Mouse (Mus musculus) kidney, embryonic 14.5 days (tissue): Measurements from ENCODE around the gene Dnah10. TPM values are rescaled to one million over a fixed set of nuclear protein-coding genes. Genes with fewer than 3 reads are reported as not detected.

Experiments used
- ATAC-seq: fragments of 200-750 bp; cut with Nextera tagmentation; 2 replicates; pipeline ENCODE4 v1.8.0; 2017; ENCODE audit warnings: moderate number of reproducible peaks, mild to moderate bottlenecking, moderate TSS enrichment, moderate library complexity; ENCODE audit not compliant: low FRiP score, low TSS enrichment
- H3K27ac ChIP-seq: fragments of 300-500 bp; sonication (generic); 2 replicates; pipeline ENCODE4 v1.5.1; 2014; ENCODE audit warnings: low read depth, mild to moderate bottlenecking, low read length, moderate library complexity, mixed read lengths
- H3K27me3 ChIP-seq: fragments of 300-500 bp; sonication (generic); 2 replicates; pipeline ENCODE4 v1.6.1; 2014; ENCODE audit warnings: mild to moderate bottlenecking, low read length; ENCODE audit not compliant: control insufficient read depth, insufficient read depth
- H3K36me3 ChIP-seq: fragments of 300-500 bp; sonication (generic); 2 replicates; pipeline ENCODE4 v1.6.1; 2014; ENCODE audit warnings: low read length, mixed read lengths; ENCODE audit not compliant: control insufficient read depth, insufficient read depth
- H3K4me1 ChIP-seq: fragments of 300-500 bp; sonication (generic); 2 replicates; pipeline ENCODE4 v1.6.1; 2014; ENCODE audit warnings: low read length, mixed read lengths; ENCODE audit not compliant: control insufficient read depth, insufficient read depth
- H3K4me2 ChIP-seq: fragments of 300-500 bp; sonication (generic); replicated peaks from 2 replicates; pipeline ENCODE4 v1.6.1; 2014; ENCODE audit warnings: low read depth, mild to moderate bottlenecking, low read length
- H3K4me3 ChIP-seq: fragments of 300-500 bp; sonication (generic); 2 replicates; pipeline ENCODE4 v1.5.1; 2014; ENCODE audit warnings: mild to moderate bottlenecking, low read length
- H3K9ac ChIP-seq: fragments of 300-500 bp; sonication (generic); 2 replicates; pipeline ENCODE4 v1.6.1; 2014; ENCODE audit warnings: low read depth, mild to moderate bottlenecking, low read length, moderate library complexity
- H3K9me3 ChIP-seq: fragments of 300-500 bp; sonication (generic); 2 replicates; pipeline ENCODE4 v1.6.1; 2016; ENCODE audit warnings: low read length; ENCODE audit not compliant: control insufficient read depth
- WGBS: fragments of 180-500 bp; shearing (Covaris S2); extraction: QIAGEN DNeasy Blood & Tissue Kit; methylation state at CpG from one replicate; pipeline ENCODE4 v1.1.7; 2014; 5-methylcytosine and 5-hydroxymethylcytosine counted together
- polyA plus RNA-seq: library from polyadenylated mRNA; unstranded; fragments of >200 nt; fragmentation: Nextera tagmentation; extraction: Ambion mirVana; gene quantifications from 2 replicates; pipeline ENCODE4 v1.2.1, GENCODE M21; 2014

Gene Dnah10
- polyA plus RNA-seq, 1 experiment from 2014 or later = 0.14 TPM

GRCm38 (mm10) chr5:124779926-124780325 is 55.0 kb downstream of the Dnah10 start:
- 92% methylated on average over 7 of the region's 7 CpGs for WGBS

GRCm38 (mm10) chr5:124781696-124782095 is 56.8 kb downstream of the Dnah10 start:
- Histone ChIP-seq H3K27ac (no peak overlapping the region), H3K4me2 (no peak overlapping the region), H3K4me1 (no peaks in the 10 kb centered on the region), H3K27me3 (no peaks in the 10 kb centered on the region), H3K9me3 (no peaks in the 10 kb centered on the region), H3K4me3 (no peak overlapping the region), H3K36me3 (no peaks in the 10 kb centered on the region), H3K9ac (no peak overlapping the region)
- 85% methylated on average over 8 of the region's 8 CpGs for WGBS
- no peak for ATAC-seq

More at GRCm38 (mm10) chr5:124779926-124780325, 55.0 kb downstream of the Dnah10 start:
- Histone ChIP-seq H3K9ac (no peak overlapping the region), H3K27ac (no peak overlapping the region), H3K36me3 (no peaks in the 10 kb centered on the region), H3K4me2 (no peak overlapping the region), H3K9me3 (no peaks in the 10 kb centered on the region), H3K4me1 (no peaks in the 10 kb centered on the region), H3K27me3 (no peaks in the 10 kb centered on the region), H3K4me3 (no peak overlapping the region)
- no peak for ATAC-seq

- no peaks in the 10 kb centered on the region for H3K36me3 ChIP-seq
- no peak for ATAC-seq
- no peaks in the 10 kb centered on the region for H3K9me3 ChIP-seq
- no peak overlapping the region for H3K4me3 ChIP-seq
- H3K27ac ChIP-seq = no peak overlapping the region
- no peaks in the 10 kb centered on the region for H3K27me3 ChIP-seq
- H3K9ac ChIP-seq = no peak overlapping the region
- H3K4me2 ChIP-seq = no peak overlapping the region
- no peaks in the 10 kb centered on the region for H3K4me1 ChIP-seq
- WGBS = 86% methylated on average over 7 of the region's 7 CpGs
Measured at GRCm38 (mm10) chr5:124785650-124786049, 60.8 kb downstream of the Dnah10 start.

- Histone ChIP-seq H3K4me1 (no peaks in the 10 kb centered on the region), H3K9me3 (no peaks in the 10 kb centered on the region), H3K4me3 (no peak overlapping the region), H3K4me2 (no peak overlapping the region), H3K27me3 (no peaks in the 10 kb centered on the region), H3K27ac (no peak overlapping the region), H3K9ac (no peak overlapping the region), H3K36me3 (no peaks in the 10 kb centered on the region)
- whole genome bisulfite sequencing = 75% methylated on average over 7 of the region's 7 CpGs
- no peak for ATAC-seq
Measured at GRCm38 (mm10) chr5:124792112-124792511, 67.2 kb downstream of the Dnah10 start.

- Histone ChIP-seq H3K4me2 (no peak overlapping the region), H3K27me3 (no peaks in the 10 kb centered on the region), H3K4me3 (no peak overlapping the region), H3K9ac (no peak overlapping the region), H3K27ac (no peak overlapping the region), H3K4me1 (no peaks in the 10 kb centered on the region), H3K9me3 (no peaks in the 10 kb centered on the region), H3K36me3 (no peaks in the 10 kb centered on the region)
- no peak for ATAC-seq
- WGBS = 81% methylated on average over 4 of the region's 4 CpGs
Measured at GRCm38 (mm10) chr5:124809708-124810366, 85.0 kb downstream of the Dnah10 start.

- ATAC-seq = no peak
- H3K36me3 ChIP-seq = no peaks in the 10 kb centered on the region
- H3K4me2 ChIP-seq = no peak overlapping the region
- H3K27ac ChIP-seq = no peak overlapping the region
- H3K4me3 ChIP-seq = no peak overlapping the region
- no peaks in the 10 kb centered on the region for H3K4me1 ChIP-seq
- 75% methylated on average over 12 of the region's 12 CpGs for WGBS
- no peak overlapping the region for H3K9ac ChIP-seq
- no peaks in the 10 kb centered on the region for H3K9me3 ChIP-seq
- H3K27me3 ChIP-seq = no peaks in the 10 kb centered on the region
Measured at GRCm38 (mm10) chr5:124812466-124812865, 87.6 kb downstream of the Dnah10 start.

GRCm38 (mm10) chr5:124814797-124815196 is 89.9 kb downstream of the Dnah10 start:
- Histone ChIP-seq H3K4me3 (no peak overlapping the region), H3K9me3 (no peaks in the 10 kb centered on the region; the same call in 1 of the 2 replicates), H3K27ac (no peak overlapping the region), H3K4me2 (no peak overlapping the region), H3K36me3 (no peaks in the 10 kb centered on the region), H3K9ac (no peak overlapping the region), H3K4me1 (no peaks in the 10 kb centered on the region), H3K27me3 (no peaks in the 10 kb centered on the region)
- WGBS = 59% methylated on average over 5 of the region's 5 CpGs
- ATAC-seq = no peak

- no peak overlapping the region for H3K4me3 ChIP-seq
- H3K27me3 ChIP-seq = no peaks in the 10 kb centered on the region
- H3K4me2 ChIP-seq = no peak overlapping the region
- 83% methylated on average over 15 of the region's 15 CpGs for WGBS
- no peaks in the 10 kb centered on the region; the same call in 1 of the 2 replicates for H3K9me3 ChIP-seq
- no peaks in the 10 kb centered on the region for H3K4me1 ChIP-seq
- ATAC-seq = no peak
- no peaks in the 10 kb centered on the region for H3K36me3 ChIP-seq
- H3K27ac ChIP-seq = no peak overlapping the region
- H3K9ac ChIP-seq = no peak overlapping the region
Measured at GRCm38 (mm10) chr5:124817050-124817449, 92.2 kb downstream of the Dnah10 start.

GRCm38 (mm10) chr5:124822128-124822894 is 97.4 kb downstream of the Dnah10 start:
- H3K27me3 ChIP-seq = no peaks in the 10 kb centered on the region
- no peak overlapping the region for H3K9ac ChIP-seq
- H3K4me3 ChIP-seq = no peak overlapping the region
- WGBS = 86% methylated on average over 18 of the region's 18 CpGs
- H3K36me3 ChIP-seq = no peaks in the 10 kb centered on the region
- no peaks in the 10 kb centered on the region for H3K4me1 ChIP-seq
- H3K9me3 ChIP-seq = no peaks in the 10 kb centered on the region; the same call in 1 of the 2 replicates
- ATAC-seq = no peak
- no peak overlapping the region for H3K27ac ChIP-seq
- H3K4me2 ChIP-seq = no peak overlapping the region
